Mouse (Mus musculus) forebrain, embryonic 15.5 days (tissue): ENCODE measurements around the gene Samd4. TPM values are rescaled to one million over a fixed set of nuclear protein-coding genes. Genes with fewer than 3 reads are reported as not detected.

ENCODE experiments used
- ATAC-seq: fragments of 200-750 bp; cut with Nextera tagmentation; replicated peaks from 2 replicates; pipeline ENCODE4 v1.8.0; 2017; ENCODE audit warnings: mild to moderate bottlenecking, moderate TSS enrichment, moderate library complexity
- H3K27ac ChIP-seq: fragments of 300-500 bp; sonication (generic); replicated peaks from 2 replicates; pipeline ENCODE4 v1.5.1; 2015; ENCODE audit warnings: mild to moderate bottlenecking, inconsistent platforms
- H3K27me3 ChIP-seq: fragments of 300-500 bp; sonication (generic); 2 replicates; pipeline ENCODE4 v1.6.1; 2015; ENCODE audit warnings: inconsistent platforms
- H3K36me3 ChIP-seq: fragments of 300-500 bp; sonication (generic); 2 replicates; pipeline ENCODE4 v1.6.1; 2015; ENCODE audit warnings: mild to moderate bottlenecking, inconsistent platforms
- H3K4me1 ChIP-seq: fragments of 300-500 bp; sonication (generic); 2 replicates; pipeline ENCODE4 v1.6.1; 2015; ENCODE audit warnings: inconsistent platforms
- H3K4me2 ChIP-seq: fragments of 300-500 bp; sonication (generic); replicated peaks from 2 replicates; pipeline ENCODE4 v1.6.1; 2015; ENCODE audit warnings: mild to moderate bottlenecking, inconsistent platforms
- H3K4me3 ChIP-seq: fragments of 300-500 bp; sonication (generic); 2 replicates; pipeline ENCODE4 v1.5.1; 2015; ENCODE audit warnings: mild to moderate bottlenecking, inconsistent platforms
- H3K9ac ChIP-seq: fragments of 300-500 bp; sonication (generic); replicated peaks from 2 replicates; pipeline ENCODE4 v1.6.1; 2015; ENCODE audit warnings: mild to moderate bottlenecking, inconsistent platforms
- H3K9me3 ChIP-seq: fragments of 300-500 bp; sonication (generic); 2 replicates; pipeline ENCODE4 v1.6.1; 2016; ENCODE audit warnings: inconsistent platforms
- WGBS: fragments of 180-500 bp; shearing (Covaris S2); methylation state at CpG from one replicate; pipeline ENCODE4 v1.1.7; 2015; ENCODE audit warnings: mixed read lengths; 5-methylcytosine and 5-hydroxymethylcytosine counted together
- polyA plus RNA-seq: library from polyadenylated mRNA; unstranded; fragments of >200 nt; fragmentation: Nextera tagmentation; extraction: Ambion mirVana; gene quantifications from 2 replicates; pipeline ENCODE4 v1.2.1, GENCODE M21; 2015

The Samd4 gene
- polyA plus RNA-seq, 1 experiment from 2014 or later, result 4.6 TPM

DNA sequence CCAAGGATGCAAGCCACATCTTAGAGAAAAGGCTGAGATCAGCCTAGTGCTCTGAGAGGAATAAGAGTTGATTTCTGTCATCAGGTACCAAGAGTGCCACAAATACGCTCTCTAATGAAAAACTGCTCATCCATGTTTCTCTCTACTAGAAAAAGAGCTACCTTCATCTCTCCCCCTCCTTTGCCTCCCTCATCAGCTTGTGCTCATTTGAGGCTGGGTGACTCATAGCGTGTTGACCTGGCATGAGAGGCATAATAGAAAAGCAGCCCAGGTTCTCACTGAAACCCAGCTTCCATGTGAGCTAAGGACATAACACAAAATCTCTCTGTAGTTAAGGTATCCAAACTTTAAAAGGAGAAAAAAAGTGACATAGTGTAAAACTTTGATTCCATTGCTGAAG is 176.3 kb downstream of the Samd4 start:
- WGBS, result 98% methylated on average over 2 of the region's 2 CpGs
- Histone ChIP-seq H3K4me3 (no peak overlapping the region), H3K27ac (no peak overlapping the region), H3K36me3 (no peaks in the 10 kb centered on the region), H3K4me2 (no peak overlapping the region), H3K9ac (no peak overlapping the region), H3K9me3 (no peaks in the 10 kb centered on the region), H3K4me1 (no peaks in the 10 kb centered on the region), H3K27me3 (no peaks in the 10 kb centered on the region)
- ATAC-seq, result no peak

DNA sequence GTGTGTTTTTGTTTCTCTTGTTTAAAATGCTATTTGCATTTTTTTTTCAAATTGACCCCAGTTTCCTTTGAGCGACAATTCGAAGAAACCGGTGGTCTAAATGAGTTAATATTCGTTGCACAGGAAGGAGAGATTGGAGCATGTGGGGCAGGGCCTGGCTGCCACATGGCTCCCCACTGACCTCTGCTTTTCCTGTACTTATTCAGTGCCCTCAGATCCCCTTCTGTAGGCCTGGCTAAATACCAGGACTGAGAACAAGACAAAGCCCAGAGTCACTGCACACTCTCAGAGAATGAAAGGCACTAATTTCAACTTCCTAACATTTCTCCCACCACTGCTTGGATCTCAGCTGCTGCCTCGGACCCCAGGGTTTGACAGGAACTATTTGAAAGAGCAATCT is 182.4 kb downstream of the Samd4 start:
- Histone ChIP-seq H3K4me1 (no peaks in the 10 kb centered on the region), H3K27ac (no peak overlapping the region), H3K27me3 (no peaks in the 10 kb centered on the region), H3K9ac (no peak overlapping the region), H3K4me2 (no peak overlapping the region), H3K36me3 (no peaks in the 10 kb centered on the region), H3K4me3 (no peak overlapping the region), H3K9me3 (no peaks in the 10 kb centered on the region)
- no peak for ATAC-seq
- WGBS, result 39% methylated on average over 5 of the region's 5 CpGs

- WGBS, result 89% methylated on average over 5 of the region's 5 CpGs
- Histone ChIP-seq H3K4me1 (no peaks in the 10 kb centered on the region), H3K27ac (no peak overlapping the region), H3K4me3 (no peak overlapping the region), H3K4me2 (no peak overlapping the region), H3K27me3 (no peaks in the 10 kb centered on the region), H3K9ac (no peak overlapping the region), H3K9me3 (no peaks in the 10 kb centered on the region), H3K36me3 (no peaks in the 10 kb centered on the region)
- ATAC-seq, result no peak
These were observed 184.2 kb downstream of the Samd4 start for GRCm38 (mm10) chr14:47066901-47067300.

GRCm38 (mm10) chr14:47074045-47074666 is 191.5 kb downstream of the Samd4 start:
- Histone ChIP-seq H3K36me3 (no peaks in the 10 kb centered on the region), H3K9ac (no peak overlapping the region), H3K4me1 (no peaks in the 10 kb centered on the region), H3K4me3 (no peak overlapping the region), H3K9me3 (no peaks in the 10 kb centered on the region), H3K4me2 (no peak overlapping the region), H3K27ac (no peak overlapping the region), H3K27me3 (no peaks in the 10 kb centered on the region)
- 59% methylated on average over 18 of the region's 18 CpGs for WGBS
- ATAC-seq, result no peak

DNA sequence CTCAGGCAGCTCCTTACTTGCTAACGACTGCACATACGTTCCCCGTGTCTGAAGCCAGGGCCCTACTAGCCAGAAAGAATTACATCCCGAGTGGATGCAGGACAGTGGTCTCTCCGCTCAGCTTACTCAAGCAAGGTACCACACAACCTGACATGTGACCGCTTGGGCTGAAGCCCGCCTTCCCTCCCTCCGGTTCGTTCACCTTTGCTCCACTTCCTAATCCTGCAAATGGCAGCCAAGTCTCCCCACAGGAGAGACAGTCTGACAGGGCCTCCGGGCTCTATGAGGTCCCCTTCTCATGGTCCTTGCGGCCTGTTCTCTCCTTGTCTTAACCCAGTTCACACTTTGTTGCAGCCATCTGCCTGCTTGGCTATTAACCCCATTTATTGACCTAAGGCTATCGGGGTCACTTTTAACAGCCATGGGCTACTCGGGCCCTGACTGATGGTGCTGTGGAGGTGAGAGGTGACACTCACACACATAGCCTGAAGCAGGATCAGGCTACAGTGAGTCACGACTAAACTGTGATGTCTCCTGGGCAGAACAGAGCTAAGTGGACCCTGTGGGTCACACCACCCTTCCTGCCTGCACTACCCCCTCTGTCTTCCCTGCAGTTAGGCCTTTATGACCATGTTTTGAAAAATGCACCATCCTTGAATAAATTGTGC is 192.5 kb downstream of the Samd4 start:
- Histone ChIP-seq H3K27me3 (no peaks in the 10 kb centered on the region), H3K27ac (no peak overlapping the region), H3K4me1 (no peaks in the 10 kb centered on the region), H3K9me3 (no peaks in the 10 kb centered on the region), H3K36me3 (no peaks in the 10 kb centered on the region), H3K4me3 (no peak overlapping the region), H3K4me2 (no peak overlapping the region), H3K9ac (no peak overlapping the region)
- 91% methylated on average over 14 of the region's 14 CpGs for WGBS
- ATAC-seq, result no peak

GRCm38 (mm10) chr14:47075856-47076255 is 193.2 kb downstream of the Samd4 start:
- H3K9ac ChIP-seq, result no peak overlapping the region
- H3K4me1 ChIP-seq, result no peaks in the 10 kb centered on the region
- H3K4me3 ChIP-seq, result no peak overlapping the region
- no peak overlapping the region for H3K4me2 ChIP-seq
- no peaks in the 10 kb centered on the region for H3K27me3 ChIP-seq
- H3K9me3 ChIP-seq, result no peaks in the 10 kb centered on the region
- 92% methylated on average over 5 of the region's 5 CpGs for WGBS
- no peaks in the 10 kb centered on the region for H3K36me3 ChIP-seq
- H3K27ac ChIP-seq, result no peak overlapping the region
- ATAC-seq, result no peak

DNA sequence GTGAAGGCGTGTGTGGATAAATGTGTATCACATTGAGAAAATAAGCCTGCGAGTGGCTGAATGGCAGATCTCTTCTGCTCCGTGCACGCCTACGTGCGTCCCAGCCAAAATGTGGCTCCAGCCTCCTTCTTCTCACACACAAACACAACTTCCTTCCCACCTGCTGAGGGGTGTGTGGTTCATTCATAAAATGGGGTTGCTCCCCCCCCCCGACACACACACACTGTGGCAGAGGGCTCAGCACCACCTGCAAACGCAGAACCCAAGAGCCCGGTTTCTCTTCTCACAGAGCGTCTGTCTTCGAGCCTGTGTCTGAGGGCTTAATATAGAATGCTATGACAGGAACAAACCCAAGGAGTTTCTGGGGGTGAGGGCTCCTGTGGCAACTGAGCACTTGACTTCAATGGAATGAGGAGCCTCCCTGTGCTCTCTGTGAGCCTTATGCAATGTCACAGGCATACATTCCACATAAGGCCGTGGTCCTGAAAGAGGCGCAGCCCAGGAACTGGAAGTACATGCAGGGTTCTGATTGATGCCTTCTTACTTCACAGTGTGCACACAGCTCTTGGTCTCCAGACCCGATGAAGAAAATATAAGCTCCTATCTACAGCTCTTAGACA is 194.4 kb downstream of the Samd4 start:
- no peaks in the 10 kb centered on the region for H3K27me3 ChIP-seq
- no peak for ATAC-seq

GRCm38 (mm10) chr14:47077576-47077970 is 194.9 kb downstream of the Samd4 start:
- 95% methylated on average over 3 of the region's 3 CpGs for WGBS

More for the DNA sequence above, 194.4 kb downstream of the Samd4 start:
- no peaks in the 10 kb centered on the region for H3K36me3 ChIP-seq
- H3K9me3 ChIP-seq, result no peaks in the 10 kb centered on the region
- no peak overlapping the region for H3K4me3 ChIP-seq
- no peak overlapping the region for H3K9ac ChIP-seq
- no peak overlapping the region for H3K27ac ChIP-seq
- no peak overlapping the region for H3K4me2 ChIP-seq
- WGBS, result 91% methylated on average over 14 of the region's 14 CpGs
- no peaks in the 10 kb centered on the region for H3K4me1 ChIP-seq

GRCm38 (mm10) chr14:47079911-47080310 is 197.3 kb downstream of the Samd4 start:
- Histone ChIP-seq H3K4me2 (no peak overlapping the region), H3K4me1 (0 out of 2 replicates have a peak, but pooled peaks cover 4% of the 10 kb centered on the region), H3K9me3 (no peaks in the 10 kb centered on the region), H3K4me3 (no peak overlapping the region), H3K27ac (no peak overlapping the region), H3K27me3 (no peaks in the 10 kb centered on the region), H3K9ac (no peak overlapping the region), H3K36me3 (no peaks in the 10 kb centered on the region)
- WGBS, result 91% methylated on average over 7 of the region's 7 CpGs
- no peak for ATAC-seq

More at GRCm38 (mm10) chr14:47077576-47077970, 194.9 kb downstream of the Samd4 start:
- Histone ChIP-seq H3K4me2 (no peak overlapping the region), H3K36me3 (no peaks in the 10 kb centered on the region), H3K27ac (no peak overlapping the region), H3K4me1 (no peaks in the 10 kb centered on the region), H3K9me3 (no peaks in the 10 kb centered on the region), H3K4me3 (no peak overlapping the region), H3K9ac (no peak overlapping the region), H3K27me3 (no peaks in the 10 kb centered on the region)
- no peak for ATAC-seq

- H3K27me3 ChIP-seq, result no peaks in the 10 kb centered on the region
- H3K9ac ChIP-seq, result no peak overlapping the region
- H3K27ac ChIP-seq, result no peak overlapping the region
- no peak overlapping the region for H3K4me2 ChIP-seq
- no peaks in the 10 kb centered on the region for H3K36me3 ChIP-seq
- no peak overlapping the region for H3K4me3 ChIP-seq
- H3K9me3 ChIP-seq, result no peaks in the 10 kb centered on the region
- 54% methylated on average over 9 of the region's 9 CpGs for WGBS
- ATAC-seq, result no peak
- peaks cover 13% of the 10 kb centered on the region for H3K4me1 ChIP-seq
These were observed 200.7 kb downstream of the Samd4 start for GRCm38 (mm10) chr14:47083311-47083710.

GRCm38 (mm10) chr14:47083838-47084237 is 201.2 kb downstream of the Samd4 start:
- Histone ChIP-seq H3K9me3 (no peaks in the 10 kb centered on the region), H3K4me1 (peaks cover 13% of the 10 kb centered on the region), H3K4me3 (no peak overlapping the region), H3K27ac (no peak overlapping the region), H3K27me3 (no peaks in the 10 kb centered on the region), H3K4me2 (no peak overlapping the region), H3K36me3 (no peaks in the 10 kb centered on the region), H3K9ac (no peak overlapping the region)
- WGBS, result 77% methylated on average over 6 of the region's 6 CpGs
- no peak for ATAC-seq

GRCm38 (mm10) chr14:47084686-47085085 is 202.0 kb downstream of the Samd4 start:
- no peaks in the 10 kb centered on the region for H3K9me3 ChIP-seq
- H3K27ac ChIP-seq, result no peak overlapping the region
- H3K9ac ChIP-seq, result no peak overlapping the region
- H3K4me2 ChIP-seq, result no peak overlapping the region
- no peak for ATAC-seq
- H3K4me1 ChIP-seq, result peaks cover 13% of the 10 kb centered on the region
- no peaks in the 10 kb centered on the region for H3K36me3 ChIP-seq
- WGBS, result 94% methylated on average over 2 of the region's 2 CpGs
- no peak overlapping the region for H3K4me3 ChIP-seq
- H3K27me3 ChIP-seq, result no peaks in the 10 kb centered on the region
